Mouse (Mus musculus) MEL (cell line): ENCODE data around the gene Rgs12.

Experiments used
- CTCF ChIP-seq, 3 experiments: IDR thresholded peaks in 2 of 3; conservative IDR thresholded peaks in 1 of 3; 2 replicates each; pipeline ENCODE4 v1.5.1; 2011 to 2012; ENCODE audit warnings: low read length in 3 of 3, low read depth in 2 of 3, mild to moderate bottlenecking in 2 of 3, improper control_type of control experiment in 1 of 3, inconsistent platforms in 1 of 3, mixed read lengths in 1 of 3, moderate library complexity in 1 of 3; ENCODE audit not compliant: control insufficient read depth in 1 of 3, insufficient read depth in 1 of 3, poor library complexity in 1 of 3, severe bottlenecking in 1 of 3
- MAX ChIP-seq: IDR thresholded peaks from 2 replicates; pipeline ENCODE4 v1.6.1; 2011; ENCODE audit warnings: low read length, improper control_type of control experiment
- POLR2A ChIP-seq, 2 experiments: IDR thresholded peaks; 2 replicates each; pipeline ENCODE4 v1.6.1; 2011 to 2012; ENCODE audit warnings: low read length in 2 of 2, mild to moderate bottlenecking in 2 of 2, control low read depth in 1 of 2, improper control_type of control experiment in 1 of 2, low read depth in 1 of 2, moderate library complexity in 1 of 2; ENCODE audit not compliant: control insufficient read depth in 1 of 2, insufficient read depth in 1 of 2, poor library complexity in 1 of 2
- RCOR1 ChIP-seq: IDR thresholded peaks from 2 replicates; pipeline ENCODE4 v1.6.1; 2012; ENCODE audit warnings: low read depth, mild to moderate bottlenecking, inconsistent platforms, low read length, improper control_type of control experiment
- USF2 ChIP-seq, 2 experiments: IDR thresholded peaks; 2 replicates each; pipeline ENCODE4 v1.6.1; 2011 to 2012; ENCODE audit warnings: improper control_type of control experiment in 2 of 2, low read length in 2 of 2, borderline replicate concordance in 1 of 2, inconsistent platforms in 1 of 2, low read depth in 1 of 2, mild to moderate bottlenecking in 1 of 2; ENCODE audit not compliant: insufficient read depth in 1 of 2
- ZC3H11A ChIP-seq: IDR thresholded peaks from 2 replicates; pipeline ENCODE4 v1.6.1; 2012; ENCODE audit warnings: low read depth, mild to moderate bottlenecking, inconsistent platforms, low read length, improper control_type of control experiment
- ZKSCAN1 ChIP-seq: IDR thresholded peaks from 2 replicates; pipeline ENCODE4 v1.6.1; 2012; ENCODE audit warnings: low read depth, mild to moderate bottlenecking, inconsistent platforms, low read length, improper control_type of control experiment, moderate library complexity

DNA sequence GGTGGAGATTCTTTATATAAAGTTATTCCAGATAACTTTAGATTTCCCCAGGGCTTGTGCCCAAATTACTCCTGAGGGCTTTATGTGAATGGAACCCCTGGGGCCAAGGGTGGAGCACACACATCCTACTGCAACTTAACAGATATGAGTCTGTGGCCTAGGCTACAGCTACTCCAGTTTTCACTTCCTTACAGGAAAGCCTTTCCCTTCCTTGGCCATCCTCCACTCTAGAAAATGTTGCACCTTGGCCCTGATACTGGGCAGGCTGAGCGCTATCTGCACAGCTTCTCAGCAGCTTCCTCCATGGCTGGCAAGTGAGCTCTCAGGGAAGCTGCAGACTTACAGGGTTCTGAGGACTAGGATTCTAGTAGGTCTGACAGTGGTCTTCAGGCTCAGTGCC lies 80.1 kb downstream of the Rgs12 start:
- TF ChIP-seq RCOR1: no peak
- TF ChIP-seq USF2 (IDR thresholded peaks at IDR 0.05; ENCODE audit: borderline replicate concordance in 1 of 2, insufficient read depth in 1 of 2, low read depth in 1 of 2, low read length in 2 of 2): no peak
- no peak for TF ChIP-seq POLR2A (IDR thresholded peaks at IDR 0.05; ENCODE audit: control insufficient read depth in 1 of 2, insufficient read depth in 1 of 2, low read depth in 1 of 2, low read length in 2 of 2, poor library complexity in 1 of 2)
- no peak for TF ChIP-seq ZKSCAN1
- TF ChIP-seq ZC3H11A: no peak
- no peak for TF ChIP-seq MAX
- TF ChIP-seq CTCF (IDR thresholded peaks at IDR 0.05 in 2 of 3, conservative IDR thresholded peaks at IDR 0.05 in 1 of 3; ENCODE audit: control insufficient read depth in 1 of 3, insufficient read depth in 1 of 3, low read depth in 2 of 3, low read length in 3 of 3, poor library complexity in 1 of 3, severe bottlenecking in 1 of 3): no peak
